Mouse (Mus musculus): ENCODE measurements at regions not wholly inside any gene's neighbourhood (a gene's known extent, or its start where the extent isn't known, plus 50 kb on each side); places are given as distances from the start of the nearest gene placed in this dataset.

- DNase-seq (ENCODE audit: low spot score in 2 of 2) = no peak
These were observed 93.4 kb upstream of the Zfp703 start for GRCm38 (mm10) chr8:26883770-26884169.

GRCm38 (mm10) chr8:26884350-26884749, 92.8 kb upstream of the Zfp703 start:
- DNase-seq (ENCODE audit: low spot score in 2 of 2) = no peak

DNA sequence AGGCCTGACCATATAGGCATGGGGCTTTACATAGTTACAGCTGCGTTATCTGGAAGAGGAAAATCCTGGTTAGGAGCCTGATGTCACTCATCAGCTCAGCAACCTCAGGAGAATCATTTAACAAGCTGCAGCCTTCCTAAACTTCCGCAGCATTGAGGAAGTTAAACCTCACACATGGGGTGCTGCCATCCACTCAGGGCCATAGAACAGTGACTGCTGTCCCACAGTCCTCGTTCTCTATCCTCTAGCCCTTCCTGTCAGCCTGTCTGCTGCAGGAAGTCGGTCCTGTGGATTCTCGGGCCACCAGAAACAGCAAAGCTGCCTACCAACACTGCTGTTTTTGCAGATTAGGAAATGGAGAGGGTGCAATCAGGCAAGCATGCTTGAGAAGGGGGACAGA, 91.8 kb upstream of the Zfp703 start:
- no peak for DNase-seq (ENCODE audit: low spot score in 2 of 2)

DNA sequence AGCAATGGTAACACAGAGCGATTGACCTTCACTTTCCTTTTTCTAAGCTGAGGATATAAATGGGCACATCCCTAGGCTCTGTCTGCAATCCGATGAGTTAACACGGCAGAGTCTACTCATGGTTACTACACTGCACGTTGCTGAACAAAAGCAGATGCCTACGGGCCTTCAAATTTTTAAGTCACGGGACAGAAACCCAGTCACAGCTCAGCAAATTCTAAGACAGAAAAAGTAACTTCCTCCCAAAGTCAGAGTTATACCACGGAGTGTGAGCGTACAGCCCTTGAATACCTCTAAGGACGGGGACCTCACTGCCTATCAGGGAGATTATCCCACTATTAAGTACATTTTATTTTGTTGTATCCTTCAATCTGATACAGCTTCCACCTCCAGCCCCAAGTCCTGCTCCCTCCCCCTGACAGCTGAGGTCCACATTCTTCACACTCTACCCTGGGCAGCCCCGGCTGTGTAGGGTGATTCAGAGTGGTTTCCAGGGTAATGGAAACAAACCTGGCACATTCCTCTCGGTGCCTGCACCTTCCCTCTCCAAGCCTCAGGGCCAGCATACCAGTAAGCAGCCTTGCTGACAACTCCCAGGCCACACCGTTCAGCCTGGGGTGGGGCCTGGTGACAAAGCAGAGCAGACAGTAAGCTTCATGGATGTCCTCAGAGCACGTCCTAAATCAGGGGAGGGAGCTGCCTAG, 90.2 kb upstream of the Zfp703 start:
- DNase-seq (ENCODE audit: low spot score in 2 of 2) = no peak

DNA sequence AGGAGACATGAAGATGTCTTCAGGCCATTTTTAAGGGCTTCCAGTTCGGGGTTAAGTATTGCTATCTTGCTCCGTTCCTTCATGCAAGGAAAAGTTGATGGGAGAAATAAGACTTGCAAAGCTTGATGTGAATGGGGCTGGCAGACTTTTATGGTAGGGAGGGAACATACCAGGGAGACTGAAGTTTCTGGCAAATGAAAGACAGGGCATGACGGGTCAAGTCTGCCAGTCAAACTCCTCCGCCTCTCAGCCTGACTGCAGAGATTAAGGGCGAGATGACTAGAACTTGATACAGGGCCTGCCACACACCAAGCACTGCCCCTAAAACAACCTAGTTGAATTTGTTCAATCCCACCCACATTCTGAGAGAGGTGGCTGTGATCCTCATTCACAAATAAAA, 89.6 kb upstream of the Zfp703 start:
- no peak for DNase-seq (ENCODE audit: low spot score in 2 of 2)

DNA sequence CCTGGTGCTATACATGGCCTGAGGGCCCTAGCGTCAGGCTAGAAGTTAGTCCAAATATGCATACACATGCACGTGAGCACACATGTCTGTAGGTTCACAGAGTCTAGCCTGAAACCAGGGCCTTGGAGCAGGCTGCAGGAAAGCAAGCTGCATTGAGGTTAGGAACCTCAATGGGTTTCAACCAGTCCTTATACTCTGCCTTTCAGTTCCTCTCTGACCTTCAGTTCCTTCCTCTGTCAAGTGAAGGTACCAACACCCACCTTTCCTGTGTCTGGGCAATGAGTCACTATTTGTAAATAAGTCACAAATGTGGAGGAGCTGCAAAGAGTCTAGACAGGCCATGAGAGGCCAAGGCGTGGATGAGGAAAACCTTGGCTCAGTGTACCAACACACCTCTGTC, 89.1 kb upstream of the Zfp703 start:
- no peak for DNase-seq (ENCODE audit: low spot score in 2 of 2)

- DNase-seq (ENCODE audit: low spot score in 2 of 2) = no peak
These were observed 85.2 kb upstream of the Zfp703 start for GRCm38 (mm10) chr8:26891881-26892280.

GRCm38 (mm10) chr8:26892380-26892779, 84.7 kb upstream of the Zfp703 start:
- DNase-seq (ENCODE audit: low spot score in 2 of 2) = no peak

DNA sequence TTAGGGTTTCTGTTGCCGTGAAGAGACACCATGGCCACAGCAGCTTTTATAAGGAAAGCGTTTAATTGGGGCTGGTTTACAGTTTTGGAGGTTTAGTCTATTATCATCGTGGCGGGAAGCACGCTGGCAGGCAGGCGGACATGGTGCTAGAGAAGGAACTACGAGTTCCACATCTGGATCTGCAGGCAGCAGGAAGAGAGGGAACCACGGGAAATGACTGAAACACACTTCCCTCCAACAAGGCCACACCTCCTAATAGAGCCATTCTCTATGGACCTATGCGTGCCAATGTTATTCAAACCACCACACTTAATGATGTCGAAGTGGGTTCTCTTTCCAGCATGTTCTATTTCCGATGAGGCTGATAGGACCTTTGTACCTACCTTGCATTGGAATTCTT, 81.3 kb upstream of the Zfp703 start:
- DNase-seq (ENCODE audit: low spot score in 2 of 2) = no peak

GRCm38 (mm10) chr8:26903289-26903688, 73.8 kb upstream of the Zfp703 start:
- no peak for DNase-seq (ENCODE audit: low spot score in 2 of 2)

DNA sequence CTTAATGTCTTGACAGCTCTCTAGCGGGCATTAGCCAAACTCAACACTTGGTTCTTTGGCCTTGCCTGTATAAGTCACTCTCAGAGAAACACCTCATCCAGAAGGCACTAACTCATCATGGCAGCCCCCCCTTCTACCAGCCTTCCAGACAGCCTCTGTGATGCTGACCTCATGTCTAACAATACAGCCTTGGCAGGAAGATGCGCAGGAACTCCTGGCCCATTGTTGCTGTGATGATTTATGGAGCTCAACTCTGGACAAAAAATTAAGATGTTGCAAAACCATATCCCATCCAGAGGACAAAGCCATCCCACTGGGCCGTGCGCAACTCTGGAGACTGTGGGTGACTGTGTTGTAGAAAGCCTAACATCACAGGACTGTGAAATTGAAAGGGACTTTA, 70.9 kb upstream of the Zfp703 start:
- no peak for DNase-seq (ENCODE audit: low spot score in 2 of 2)

DNA sequence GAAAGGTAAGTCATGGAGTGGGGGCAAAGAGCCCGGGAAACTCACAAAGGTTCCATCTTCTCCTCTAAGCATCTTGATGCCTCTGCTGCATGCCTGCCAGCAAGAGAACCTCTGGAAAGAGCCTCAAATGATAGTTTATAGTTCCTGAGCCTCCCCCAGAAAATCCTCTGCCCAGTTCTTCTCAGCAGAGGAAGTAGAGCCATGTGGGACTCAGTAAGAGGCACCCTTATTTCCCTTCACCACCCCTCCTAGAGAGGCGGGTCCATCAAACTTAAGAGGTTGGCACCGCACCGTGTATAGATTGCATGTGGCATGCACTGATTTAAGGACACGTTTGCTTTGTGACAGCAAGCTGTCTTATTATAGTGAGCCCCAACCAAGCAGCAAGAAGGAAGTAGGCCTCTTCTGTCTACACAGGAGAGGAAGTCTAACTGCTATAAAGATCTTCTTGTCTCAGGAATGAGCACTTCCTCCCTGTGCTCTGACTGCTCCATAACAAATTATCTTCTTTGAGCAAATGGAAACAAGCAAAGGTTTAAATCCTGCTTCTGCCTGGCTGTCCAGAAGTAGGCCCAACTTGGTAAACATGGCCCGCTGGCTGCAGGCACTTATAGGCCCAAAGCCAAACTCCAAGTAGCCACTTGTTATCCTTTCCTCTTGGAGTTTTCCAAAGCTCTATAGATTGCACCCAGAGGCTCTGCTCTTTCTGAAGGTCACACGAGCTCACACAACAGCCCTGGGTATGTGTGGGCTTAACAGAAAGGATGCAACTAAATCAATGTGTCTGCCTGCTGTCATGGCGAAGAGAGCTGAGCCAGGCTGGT, 69.6 kb upstream of the Zfp703 start:
- no peak for DNase-seq (ENCODE audit: low spot score in 2 of 2)

GRCm38 (mm10) chr8:26910186-26910585, 66.9 kb upstream of the Zfp703 start:
- DNase-seq (ENCODE audit: low spot score in 2 of 2) = no peak

- DNase-seq (ENCODE audit: low spot score in 2 of 2) = no peak
These were observed 63.3 kb upstream of the Zfp703 start for GRCm38 (mm10) chr8:26913562-26914529.

DNA sequence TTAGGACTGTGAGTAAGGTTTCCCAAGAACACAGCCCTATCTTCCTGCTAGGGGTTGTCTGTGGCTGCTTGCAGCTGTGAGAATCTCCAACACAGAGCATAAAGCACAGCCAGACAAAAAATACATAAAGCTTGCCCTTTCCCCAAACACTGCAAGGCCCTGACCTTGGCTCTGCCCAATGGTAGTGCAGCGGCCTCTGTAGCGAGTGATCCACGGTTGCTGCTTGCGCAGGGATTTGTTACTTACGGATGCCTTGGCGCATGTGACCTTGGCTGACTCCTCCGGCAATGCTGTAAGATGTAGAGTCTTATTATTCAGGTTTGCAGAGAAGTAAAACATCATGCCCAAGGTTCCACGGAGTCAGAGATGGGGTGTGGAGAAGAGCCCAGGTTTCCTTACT, 61.4 kb upstream of the Zfp703 start:
- no peak for DNase-seq (ENCODE audit: low spot score in 2 of 2)

- no peak for DNase-seq (ENCODE audit: low spot score in 2 of 2)
These were observed 55.5 kb upstream of the Zfp703 start for GRCm38 (mm10) chr8:26921531-26922177.

GRCm38 (mm10) chr8:26922178-26922540, 55.0 kb upstream of the Zfp703 start:
- no peak for DNase-seq (ENCODE audit: low spot score in 2 of 2)

- no peak for DNase-seq (ENCODE audit: low spot score in 2 of 2)
These were observed 54.0 kb upstream of the Zfp703 start for GRCm38 (mm10) chr8:26923166-26923565.

All from frontal cortex, postnatal 14 days (tissue).